Mouse (Mus musculus) layer of hippocampus, adult 8-10 months (tissue): ENCODE data around the gene Tmc8. TPM values are rescaled to one million over a fixed set of nuclear protein-coding genes. Genes with fewer than 3 reads are reported as not detected.
"Not testable (repeated sequence)": the region's sequence is repeated elsewhere in the genome, so short reads cannot be mapped to it uniquely, and the experiment has no call there.

Experiments used
- DNase-seq, 2 experiments: peaks; one replicate each; pipeline ENCODE4 v3.0.0; 2022; ENCODE audit warnings: low spot score in 2 of 2
- total RNA-seq, 4 experiments: library from RNA; stranded (reverse); gene quantifications; 2 replicates each; pipeline ENCODE4 v1.2.4; 2022

The Tmc8 gene
- total RNA-seq, 4 experiments from 2014 or later, result 0.52 to 1.5 (median 0.85) TPM

GRCm38 (mm10) chr11:117794035-117794551 lies 12.2 kb downstream of the Tmc8 start:
- DNase-seq, result no peak

DNA sequence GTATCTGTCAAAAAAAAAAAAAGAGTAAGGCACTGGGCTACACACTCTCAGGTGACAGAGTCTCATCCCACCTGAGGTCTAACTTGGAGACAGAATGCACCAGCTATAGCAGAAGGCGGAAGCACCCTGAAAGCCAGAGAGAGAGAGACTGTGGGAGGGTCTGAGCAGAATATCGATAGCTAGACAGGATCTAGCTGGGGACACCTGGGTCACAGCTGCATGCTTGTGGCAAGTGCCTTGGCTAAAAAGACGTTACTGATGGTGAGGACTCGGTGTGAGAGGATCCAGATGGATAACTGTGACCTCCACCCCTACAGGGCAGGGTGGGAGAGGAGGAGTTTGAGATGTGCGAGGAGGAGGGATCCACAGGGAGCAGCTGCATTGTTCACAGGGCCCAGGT lies 15.1 kb downstream of the Tmc8 start:
- no peak for DNase-seq

- DNase-seq, result no peak
Observed at GRCm38 (mm10) chr11:117797511-117798159, 15.8 kb downstream of the Tmc8 start, which contains the start of gene 6030468B19Rik. TSS of gene 6030468B19Rik (plus strand) at chr11:117797660.

GRCm38 (mm10) chr11:117798160-117798541 lies 16.3 kb downstream of the Tmc8 start:
- no peak for DNase-seq

- DNase-seq, result no peak
Observed at GRCm38 (mm10) chr11:117799174-117799573, 17.3 kb downstream of the Tmc8 start.

DNA sequence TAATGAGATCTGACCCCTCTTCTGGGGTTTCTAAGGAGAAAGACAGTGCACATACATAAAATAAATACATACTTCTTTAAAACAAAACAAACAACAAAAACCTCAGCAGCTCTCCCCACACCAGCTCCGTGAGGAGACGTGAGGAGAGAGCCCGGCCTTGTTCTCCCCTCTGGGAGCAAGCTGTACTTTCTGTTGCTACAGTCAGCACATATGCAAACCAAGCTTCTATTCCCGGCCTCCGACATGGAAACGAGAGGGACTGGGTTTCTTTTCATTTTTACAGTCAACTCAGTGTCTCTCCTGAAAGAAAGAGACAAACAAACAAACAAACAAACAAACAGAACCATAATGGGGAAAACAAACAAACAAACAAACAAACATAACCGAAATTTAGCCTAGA lies 18.2 kb downstream of the Tmc8 start:
- no peak for DNase-seq

GRCm38 (mm10) chr11:117801650-117802049 lies 19.8 kb downstream of the Tmc8 start:
- DNase-seq, result no peak

DNA sequence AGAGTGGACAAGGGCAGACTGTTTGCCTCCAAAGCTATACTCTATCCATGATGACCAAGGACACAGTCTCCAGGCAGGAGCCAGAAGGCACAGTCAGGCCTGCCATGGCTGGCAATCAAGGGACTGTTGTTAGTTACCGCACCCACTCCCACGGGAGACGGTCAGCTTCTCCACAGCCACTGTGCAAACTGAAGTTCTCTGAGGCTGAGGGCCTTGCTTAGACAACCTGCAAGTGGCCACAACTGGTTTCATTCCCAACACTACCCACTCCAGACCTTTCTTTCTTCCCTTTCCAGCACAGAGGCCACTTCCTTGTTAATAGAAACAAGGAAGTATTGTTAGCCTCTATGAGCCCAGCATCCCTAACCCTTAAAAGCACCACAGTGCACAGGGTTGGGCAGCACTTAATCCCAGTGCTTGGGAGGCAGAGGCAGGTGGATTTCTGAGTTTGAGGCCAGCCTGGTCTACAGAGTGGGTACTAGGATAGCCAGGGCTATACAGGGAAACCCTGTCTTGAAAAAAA lies 21.4 kb downstream of the Tmc8 start:
- no peak for DNase-seq

DNA sequence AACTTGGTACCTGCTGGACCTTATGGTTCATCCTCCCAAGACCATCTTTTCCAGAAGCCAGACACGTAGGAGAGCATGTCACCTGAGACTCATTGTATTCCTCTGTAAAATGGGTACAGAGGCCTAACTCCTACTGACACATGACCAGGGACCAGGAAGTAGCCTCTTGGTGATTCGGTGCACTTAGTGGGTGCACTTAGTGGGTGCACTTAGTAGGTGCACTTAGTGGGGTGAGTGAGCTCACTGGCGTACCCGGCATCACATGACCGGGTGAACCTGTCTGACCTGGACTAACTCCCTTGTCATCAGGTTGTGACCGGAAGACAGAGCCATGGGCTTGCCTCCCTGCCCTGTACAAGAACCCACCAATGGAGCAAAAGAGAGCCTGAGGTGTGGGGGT lies 24.9 kb downstream of the Tmc8 start:
- no peak for DNase-seq

GRCm38 (mm10) chr11:117809407-117810311 lies 27.8 kb downstream of the Tmc8 start, which contains the start of the genes Gm20708 and Syngr2:
TSS of gene Gm20708 (plus strand) at chr11:117809668.
TSS of gene Syngr2 (plus strand) at chr11:117809668.
- DNase-seq, result no peak

GRCm38 (mm10) chr11:117810401-117811046 lies 28.6 kb downstream of the Tmc8 start:
- DNase-seq, result peak; percentile 60 to 63

GRCm38 (mm10) chr11:117813867-117814266 lies 32.0 kb downstream of the Tmc8 start:
- DNase-seq, result no peak

DNA sequence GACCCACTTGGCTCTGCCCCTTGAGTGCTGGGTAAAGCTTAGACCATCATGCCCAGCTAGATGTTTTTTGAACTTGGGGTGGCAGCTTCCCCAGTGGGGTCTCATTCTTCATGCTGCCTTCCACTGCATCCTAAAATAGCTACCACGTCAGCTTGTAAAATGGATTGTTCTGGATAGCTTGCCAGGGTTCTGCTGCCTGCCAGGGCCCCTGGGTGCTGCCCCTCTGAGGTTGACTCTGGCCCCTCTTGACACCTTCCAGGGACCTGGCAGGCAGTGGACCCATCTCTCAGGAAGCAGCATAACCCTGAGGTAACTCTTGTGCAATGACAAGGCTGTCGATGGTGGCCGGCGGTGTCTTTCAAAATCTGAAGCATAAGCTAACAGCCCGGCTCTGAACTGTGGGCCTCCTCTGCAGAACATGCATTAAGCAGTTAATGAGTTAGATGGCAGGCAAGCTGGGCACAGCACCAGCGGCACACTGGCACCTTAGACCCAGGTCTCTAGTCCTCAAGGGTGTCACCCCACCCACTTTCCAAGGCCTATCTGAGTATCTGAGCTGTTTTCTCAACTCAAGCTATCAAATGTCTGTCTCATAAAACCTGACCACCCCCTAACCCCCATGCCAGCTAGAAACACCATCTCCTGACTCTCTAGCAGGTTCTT lies 33.0 kb downstream of the Tmc8 start:
- no peak for DNase-seq

GRCm38 (mm10) chr11:117815850-117816249 lies 34.0 kb downstream of the Tmc8 start:
- not testable (repeated sequence) for DNase-seq

DNA sequence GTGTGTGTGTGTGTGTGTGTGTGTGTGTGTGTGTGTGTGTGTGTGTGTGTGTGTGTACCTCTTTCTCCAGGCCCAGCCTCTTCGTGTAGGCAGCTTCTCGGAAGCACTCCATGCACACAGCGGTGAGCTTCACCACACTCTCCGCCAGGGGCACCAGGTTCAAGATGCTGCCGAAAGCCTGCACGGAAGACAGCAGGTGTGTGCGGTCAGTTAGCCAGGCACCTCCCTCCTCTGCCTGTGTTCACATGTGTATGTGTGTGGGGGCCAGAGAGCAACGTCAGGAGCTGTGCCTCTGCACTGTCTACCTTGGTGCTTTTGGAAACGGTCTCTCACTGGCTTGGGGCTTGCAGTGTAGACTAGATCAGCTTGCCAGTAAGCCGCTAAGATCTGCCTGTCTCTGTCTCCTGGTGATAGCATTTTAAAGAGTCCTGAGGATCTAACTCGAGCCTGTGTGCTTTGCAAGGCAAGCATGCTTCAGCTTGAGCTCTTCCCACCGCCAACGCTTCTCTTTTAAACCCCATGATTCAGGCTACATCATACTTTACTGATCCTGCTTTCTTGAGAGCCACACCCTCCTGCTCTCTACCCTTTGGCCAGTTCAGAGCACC lies 34.6 kb downstream of the Tmc8 start:
- DNase-seq, result no peak

- no peak for DNase-seq
Observed at GRCm38 (mm10) chr11:117819095-117819494, 37.2 kb downstream of the Tmc8 start.

DNA sequence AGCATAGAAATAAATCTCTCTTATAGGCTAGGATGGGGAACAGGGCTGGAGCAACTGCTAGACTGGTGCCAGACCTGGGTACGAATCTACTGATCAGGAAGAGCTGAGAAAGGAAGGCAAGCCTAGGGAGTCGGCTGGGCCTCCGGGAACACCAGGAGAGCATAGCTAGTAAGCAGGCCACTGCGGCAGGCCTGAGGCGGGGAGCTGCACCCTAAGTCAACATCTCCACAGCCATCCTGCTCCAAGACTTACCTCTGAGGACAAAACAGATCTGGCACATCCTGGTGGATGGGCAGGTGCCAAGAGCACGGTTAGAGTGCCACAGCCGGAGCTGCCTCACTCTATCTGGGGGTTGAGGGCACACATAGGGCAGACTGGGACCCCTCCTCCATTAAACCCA lies 38.3 kb downstream of the Tmc8 start:
- no peak for DNase-seq

DNA sequence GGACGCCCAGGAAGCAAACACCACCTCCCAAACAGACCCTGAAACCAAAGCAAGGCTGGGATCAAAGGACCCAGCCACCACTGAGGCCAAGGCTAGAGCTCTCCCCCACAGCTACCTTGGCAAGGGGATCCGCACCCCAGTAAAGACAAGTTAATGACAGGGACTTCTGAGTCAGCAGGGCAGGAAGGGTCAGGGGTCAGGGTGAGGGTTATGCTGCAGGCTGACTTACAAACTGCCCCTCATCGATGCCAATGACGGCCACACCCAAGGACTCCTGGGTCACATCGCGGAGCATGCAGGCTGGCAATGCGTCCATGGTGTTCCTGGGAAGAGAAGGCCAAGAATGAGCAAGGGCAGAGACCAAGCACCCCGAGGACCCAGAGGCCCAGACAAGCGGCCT lies 40.0 kb downstream of the Tmc8 start:
- no peak for DNase-seq

- DNase-seq, result no peak
Observed at GRCm38 (mm10) chr11:117822728-117823241, 40.9 kb downstream of the Tmc8 start.

DNA sequence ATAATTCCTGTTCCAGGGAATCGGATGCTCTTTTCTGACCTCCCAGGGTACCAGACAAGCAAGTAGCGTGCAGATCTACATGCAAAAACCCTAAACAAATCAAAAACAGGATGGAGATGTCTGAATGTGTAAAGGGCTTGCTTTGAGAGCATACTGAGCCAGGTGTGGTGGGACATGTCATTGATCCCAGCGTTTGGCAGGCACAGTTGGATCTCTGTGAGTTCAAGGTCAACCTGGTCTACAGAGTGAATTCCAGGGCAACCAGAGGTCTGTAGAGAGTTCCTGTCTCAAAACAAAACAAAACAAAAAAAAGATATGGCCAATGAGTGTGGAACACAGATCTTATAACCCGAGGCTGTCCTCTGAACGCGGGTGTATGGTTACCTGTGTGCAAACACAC lies 41.5 kb downstream of the Tmc8 start:
- no peak for DNase-seq
